Mouse (Mus musculus) lung, postnatal 0 days (tissue): Measurements from ENCODE around the gene Mbnl2.

Experiments
- CTCF ChIP-seq: IDR thresholded peaks from 2 replicates; pipeline ENCODE4 v1.5.1; 2016; ENCODE audit warnings: antibody characterized with exemption, mild to moderate bottlenecking
- EP300 ChIP-seq: IDR thresholded peaks from 2 replicates; pipeline ENCODE4 v1.6.1; 2016; ENCODE audit warnings: antibody characterized with exemption, mild to moderate bottlenecking, control low read depth

DNA sequence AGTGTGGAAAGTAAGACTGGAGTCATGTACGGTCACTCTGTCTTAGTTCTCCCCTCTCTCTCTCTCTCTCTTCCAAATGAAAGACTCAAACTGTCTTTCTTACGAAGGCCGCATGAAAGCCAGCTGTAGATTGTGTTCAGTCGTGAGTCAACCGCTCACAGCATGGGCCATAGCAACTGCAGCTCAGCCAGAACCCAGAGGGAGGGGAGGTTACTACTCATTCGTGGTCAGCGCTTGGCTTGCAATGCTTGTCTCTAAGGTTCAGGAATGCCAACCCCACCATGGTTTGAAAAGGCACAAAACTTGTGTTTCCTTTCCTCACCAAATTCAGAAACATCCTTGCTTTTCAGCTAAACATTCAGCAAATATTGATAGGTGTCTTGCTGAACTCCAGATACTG lies 178.8 kb downstream of the Mbnl2 start:
- no peak for TF ChIP-seq CTCF
- no peak for TF ChIP-seq EP300
